Mouse (Mus musculus) stomach, embryonic 16.5 days (tissue): ENCODE results near the gene Neurl3. TPM values are rescaled to one million over a fixed set of nuclear protein-coding genes. Genes with fewer than 3 reads are reported as not detected.

ENCODE experiments used
- ATAC-seq: fragments of 200-750 bp; cut with Nextera tagmentation; 2 replicates; pipeline ENCODE4 v1.8.0; 2017; ENCODE audit warnings: moderate number of reproducible peaks, moderate TSS enrichment; ENCODE audit not compliant: insufficient read depth, low FRiP score
- H3K27ac ChIP-seq: fragments of 300-500 bp; sonication (generic); 2 replicates; pipeline ENCODE4 v1.5.1; 2014; ENCODE audit warnings: low read length
- H3K27me3 ChIP-seq: fragments of 300-500 bp; sonication (generic); 2 replicates; pipeline ENCODE4 v1.6.1; 2014; ENCODE audit warnings: low read length, control low read depth, mixed read lengths; ENCODE audit not compliant: control insufficient read depth, insufficient read depth
- H3K36me3 ChIP-seq: fragments of 300-500 bp; sonication (generic); 2 replicates; pipeline ENCODE4 v1.6.1; 2014; ENCODE audit warnings: low read length; ENCODE audit not compliant: control insufficient read depth, insufficient read depth
- H3K4me1 ChIP-seq: fragments of 300-500 bp; sonication (generic); 2 replicates; pipeline ENCODE4 v1.6.1; 2014; ENCODE audit warnings: low read length, control low read depth, mixed read lengths; ENCODE audit not compliant: control insufficient read depth, insufficient read depth
- H3K4me2 ChIP-seq: fragments of 300-500 bp; sonication (generic); 2 replicates; pipeline ENCODE4 v1.6.1; 2014; ENCODE audit warnings: low read depth, low read length, mixed read lengths
- H3K4me3 ChIP-seq: fragments of 300-500 bp; sonication (generic); replicated peaks from 2 replicates; pipeline ENCODE4 v1.5.1; 2014; ENCODE audit warnings: mild to moderate bottlenecking, low read length
- H3K9ac ChIP-seq: fragments of 300-500 bp; sonication (generic); 2 replicates; pipeline ENCODE4 v1.6.1; 2014; ENCODE audit warnings: low read length
- H3K9me3 ChIP-seq: fragments of 300-500 bp; sonication (generic); replicated peaks from 2 replicates; pipeline ENCODE4 v1.6.1; 2016; ENCODE audit warnings: low read length, control low read depth; ENCODE audit not compliant: control insufficient read depth
- WGBS: fragments of 180-500 bp; shearing (Covaris S2); extraction: QIAGEN DNeasy Blood & Tissue Kit; methylation state at CpG from one replicate; pipeline ENCODE4 v1.1.7; 2014; 5-methylcytosine and 5-hydroxymethylcytosine counted together
- polyA plus RNA-seq: library from polyadenylated mRNA; unstranded; fragments of >200 nt; fragmentation: Nextera tagmentation; extraction: Ambion mirVana; gene quantifications from 2 replicates; pipeline ENCODE4 v1.2.1, GENCODE M21; 2015

The Neurl3 gene
- polyA plus RNA-seq, 1 experiment from 2014 or later, result 19.6 TPM

DNA sequence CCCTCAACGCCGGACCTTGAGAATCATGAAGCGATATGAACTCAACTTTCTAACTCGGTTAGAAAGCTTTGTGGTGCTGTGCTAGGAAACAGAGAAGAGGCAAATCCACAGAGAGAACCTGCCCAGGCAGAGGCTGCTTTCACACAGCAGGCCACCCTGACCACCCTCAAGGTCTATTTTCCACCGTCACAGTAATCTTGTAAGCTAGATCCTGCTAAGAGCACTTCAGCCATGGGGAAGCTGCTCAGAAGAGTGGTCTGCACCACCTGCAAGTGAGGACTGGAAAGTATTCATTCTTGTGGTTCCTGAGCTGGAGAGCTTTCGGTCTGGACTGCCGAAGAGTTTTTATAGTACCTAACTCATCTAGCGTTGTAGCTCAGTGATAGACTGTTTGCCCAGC, 27.8 kb upstream of the Neurl3 start:
- H3K4me3 ChIP-seq, result no peak overlapping the region
- WGBS, result 82% methylated on average over 8 of the region's 8 CpGs
- H3K4me1 ChIP-seq, result peaks cover 5% of the 10 kb centered on the region; the same call in 1 of the 2 replicates
- H3K4me2 ChIP-seq, result no peak overlapping the region
- peaks cover 36% of the 10 kb centered on the region for H3K27me3 ChIP-seq
- no peak overlapping the region for H3K27ac ChIP-seq
- H3K36me3 ChIP-seq, result no peaks in the 10 kb centered on the region
- H3K9me3 ChIP-seq, result no peaks in the 10 kb centered on the region
- no peak for ATAC-seq
- no peak overlapping the region for H3K9ac ChIP-seq

GRCm38 (mm10) chr1:36300486-36300885, 26.0 kb upstream of the Neurl3 start:
- no peaks in the 10 kb centered on the region for H3K9me3 ChIP-seq
- H3K27ac ChIP-seq, result no peak overlapping the region
- no peak overlapping the region for H3K9ac ChIP-seq
- WGBS, result 88% methylated on average over 6 of the region's 6 CpGs
- H3K4me1 ChIP-seq, result peaks cover 5% of the 10 kb centered on the region; the same call in 1 of the 2 replicates
- ATAC-seq, result no peak
- H3K36me3 ChIP-seq, result no peaks in the 10 kb centered on the region
- H3K4me2 ChIP-seq, result no peak overlapping the region
- no peak overlapping the region for H3K4me3 ChIP-seq
- H3K27me3 ChIP-seq, result peaks cover 36% of the 10 kb centered on the region

- no peaks in the 10 kb centered on the region for H3K9me3 ChIP-seq
- 47% methylated on average over 2 of the region's 2 CpGs for WGBS
- H3K4me1 ChIP-seq, result peaks cover 5% of the 10 kb centered on the region; the same call in 1 of the 2 replicates
- H3K9ac ChIP-seq, result no peak overlapping the region
- peaks cover 33% of the 10 kb centered on the region for H3K27me3 ChIP-seq
- H3K27ac ChIP-seq, result no peak overlapping the region
- H3K4me3 ChIP-seq, result no peak overlapping the region
- no peaks in the 10 kb centered on the region for H3K36me3 ChIP-seq
- ATAC-seq, result no peak
- H3K4me2 ChIP-seq, result no peak overlapping the region
Observed at GRCm38 (mm10) chr1:36299676-36300075, 25.2 kb upstream of the Neurl3 start.

DNA sequence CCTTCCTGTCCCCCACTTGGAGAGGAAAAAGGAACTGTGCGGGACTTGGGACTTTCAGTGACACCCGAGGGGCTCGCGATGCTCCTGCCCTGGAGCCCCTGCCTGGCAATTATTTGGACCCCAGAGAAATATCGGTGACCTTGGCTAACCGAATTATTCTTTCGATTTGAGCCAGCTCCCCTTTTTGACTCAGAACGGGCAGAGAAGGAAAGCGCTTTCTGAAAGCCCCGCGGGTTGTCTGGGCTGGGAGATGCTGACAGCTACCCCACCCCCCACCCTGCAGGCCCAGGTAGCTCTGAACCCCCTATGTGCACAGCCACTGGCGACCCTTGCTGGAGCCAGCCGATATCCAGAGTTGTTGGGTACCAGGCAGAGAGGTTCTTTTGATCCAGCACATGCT, 24.6 kb upstream of the Neurl3 start:
- Histone ChIP-seq H3K27ac (no peak overlapping the region), H3K36me3 (no peaks in the 10 kb centered on the region), H3K27me3 (peaks cover 33% of the 10 kb centered on the region), H3K4me2 (no peak overlapping the region), H3K9ac (no peak overlapping the region), H3K4me3 (no peak overlapping the region), H3K4me1 (peaks cover 5% of the 10 kb centered on the region; the same call in 1 of the 2 replicates), H3K9me3 (no peaks in the 10 kb centered on the region)
- no peak for ATAC-seq
- WGBS, result 36% methylated on average over 13 of the region's 13 CpGs

GRCm38 (mm10) chr1:36298107-36298506, 23.6 kb upstream of the Neurl3 start:
- H3K4me2 ChIP-seq, result no peak overlapping the region
- WGBS, result 77% methylated on average over 4 of the region's 4 CpGs
- peaks cover 31% of the 10 kb centered on the region; the same call in 1 of the 2 replicates for H3K27me3 ChIP-seq
- H3K9ac ChIP-seq, result no peak overlapping the region
- no peaks in the 10 kb centered on the region for H3K36me3 ChIP-seq
- no peak for ATAC-seq
- no peaks in the 10 kb centered on the region for H3K9me3 ChIP-seq
- H3K4me1 ChIP-seq, result peaks cover 4% of the 10 kb centered on the region; the same call in 1 of the 2 replicates
- H3K4me3 ChIP-seq, result no peak overlapping the region
- H3K27ac ChIP-seq, result no peak overlapping the region

DNA sequence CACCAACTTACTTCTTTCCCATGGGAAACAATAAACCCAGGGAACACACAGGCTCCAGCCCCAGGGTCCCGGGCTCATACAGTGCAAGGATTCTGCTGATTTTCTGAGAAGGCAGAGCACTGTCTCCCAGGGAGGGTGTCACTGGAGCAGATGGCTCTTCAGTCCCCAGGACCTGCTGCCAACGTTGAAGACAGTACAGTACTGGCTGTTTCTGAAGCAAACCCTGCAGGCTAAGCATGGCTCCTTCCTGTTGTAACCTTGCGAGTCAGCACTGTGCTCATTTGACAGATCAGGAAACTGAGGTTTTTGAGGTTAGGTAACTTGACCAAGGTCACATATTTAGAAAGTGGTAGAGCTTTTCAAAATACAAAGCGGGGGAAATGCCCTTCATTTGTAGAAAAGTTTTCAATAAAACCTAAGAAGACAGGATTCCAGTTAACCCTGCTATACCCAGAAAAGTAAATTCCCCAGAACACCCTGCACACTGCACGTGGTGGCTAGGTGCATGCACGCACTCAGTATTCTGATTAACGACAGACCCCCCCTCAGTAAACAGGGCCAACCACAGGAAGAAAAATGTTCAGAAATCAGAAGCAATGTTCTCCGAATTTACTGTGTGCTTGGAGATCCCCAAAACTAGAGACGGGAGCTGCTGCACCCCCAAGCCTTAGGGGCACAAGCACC, 22.1 kb upstream of the Neurl3 start:
- Histone ChIP-seq H3K27me3 (peaks cover 31% of the 10 kb centered on the region; the same call in 1 of the 2 replicates), H3K9me3 (no peaks in the 10 kb centered on the region), H3K4me2 (no peak overlapping the region), H3K27ac (no peak overlapping the region), H3K36me3 (no peaks in the 10 kb centered on the region), H3K9ac (no peak overlapping the region), H3K4me3 (no peak overlapping the region), H3K4me1 (no peaks in the 10 kb centered on the region)
- WGBS, result 51% methylated on average over 9 of the region's 9 CpGs
- ATAC-seq, result no peak

DNA sequence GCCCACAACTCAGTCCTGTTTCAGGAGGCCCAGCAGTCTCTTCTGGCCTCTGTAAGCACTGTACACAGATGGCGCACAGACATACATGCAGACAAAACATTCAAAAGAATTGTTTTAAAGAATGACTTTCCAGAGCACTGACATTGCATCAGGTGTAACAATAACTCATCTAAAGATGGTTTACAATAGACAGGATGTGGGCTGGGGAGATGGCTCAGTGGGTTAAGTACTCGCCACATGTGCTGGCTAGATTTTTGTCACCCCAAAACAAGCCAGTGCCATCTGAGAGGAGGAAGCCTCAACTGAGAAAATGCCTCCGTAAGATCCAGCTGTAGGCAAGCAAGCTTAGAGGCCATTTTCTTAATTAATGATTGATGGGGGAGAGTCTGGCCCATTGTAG, 19.9 kb upstream of the Neurl3 start:
- ATAC-seq, result no peak
- H3K4me3 ChIP-seq, result no peak overlapping the region
- no peaks in the 10 kb centered on the region for H3K36me3 ChIP-seq
- no peak overlapping the region for H3K4me2 ChIP-seq
- no peaks in the 10 kb centered on the region for H3K4me1 ChIP-seq
- H3K9ac ChIP-seq, result no peak overlapping the region
- WGBS, result 69% methylated on average over 3 of the region's 3 CpGs
- no peak overlapping the region for H3K27ac ChIP-seq
- H3K27me3 ChIP-seq, result peaks cover 11% of the 10 kb centered on the region; the same call in 1 of the 2 replicates
- no peaks in the 10 kb centered on the region for H3K9me3 ChIP-seq

DNA sequence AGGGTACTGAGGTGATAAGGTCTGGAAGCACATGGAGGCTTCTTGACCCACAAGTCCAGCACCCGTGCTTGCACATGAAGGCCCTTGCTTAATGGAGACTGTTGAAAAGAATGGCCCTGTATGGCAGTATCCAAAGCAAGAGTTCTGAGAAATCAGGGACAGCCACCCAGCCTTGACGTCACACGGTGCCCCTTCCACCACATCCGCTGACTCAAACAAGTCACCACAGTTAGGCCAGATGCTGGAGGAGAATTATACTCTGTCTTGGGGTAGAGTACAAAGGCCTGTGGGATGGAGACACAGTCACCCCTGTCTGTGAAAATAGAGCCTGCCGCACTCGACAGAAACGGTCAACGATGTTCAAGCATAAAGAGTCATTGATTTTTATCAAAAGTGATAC, 19.0 kb upstream of the Neurl3 start:
- no peak for ATAC-seq
- H3K27me3 ChIP-seq, result peaks cover 6% of the 10 kb centered on the region; the same call in 1 of the 2 replicates
- no peak overlapping the region for H3K9ac ChIP-seq
- no peak overlapping the region for H3K27ac ChIP-seq
- H3K4me2 ChIP-seq, result no peak overlapping the region
- no peaks in the 10 kb centered on the region for H3K4me1 ChIP-seq
- 87% methylated on average over 8 of the region's 8 CpGs for WGBS
- no peaks in the 10 kb centered on the region for H3K9me3 ChIP-seq
- H3K36me3 ChIP-seq, result no peaks in the 10 kb centered on the region
- H3K4me3 ChIP-seq, result no peak overlapping the region

DNA sequence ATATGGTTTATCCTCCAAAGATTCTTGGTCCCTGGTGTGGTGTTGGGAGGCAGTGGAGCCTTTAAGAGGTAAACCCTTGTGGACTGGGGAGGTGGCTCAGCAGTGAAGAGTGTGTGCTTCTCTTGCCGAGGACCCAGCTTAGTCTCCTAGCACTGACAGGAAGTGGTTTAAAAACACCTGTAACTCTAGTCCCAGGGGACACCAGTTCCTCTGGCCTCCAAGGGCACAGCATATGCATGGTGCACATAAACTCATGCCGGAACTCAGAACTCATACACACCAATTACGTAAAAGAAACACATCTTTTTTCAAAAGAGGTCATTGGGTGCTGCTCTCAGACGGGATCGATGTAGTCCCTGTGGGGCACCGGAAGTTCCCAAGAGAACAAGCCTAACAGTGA, 7.4 kb upstream of the Neurl3 start:
- WGBS, result 86% methylated on average over 6 of the region's 6 CpGs
- Histone ChIP-seq H3K4me2 (no peak overlapping the region), H3K4me3 (no peak overlapping the region), H3K27ac (no peak overlapping the region), H3K4me1 (no peaks in the 10 kb centered on the region), H3K9ac (no peak overlapping the region), H3K27me3 (no peaks in the 10 kb centered on the region), H3K9me3 (no peaks in the 10 kb centered on the region), H3K36me3 (no peaks in the 10 kb centered on the region)
- no peak for ATAC-seq
